Mouse (Mus musculus) layer of hippocampus, adult 9-11 months (tissue): ENCODE results near the gene Bahcc1.

Experiments
- DNase-seq: peaks from one replicate; pipeline ENCODE4 v3.0.0; 2022

The Bahcc1 gene

GRCm38 (mm10) chr11:120319310-120319709, 86.6 kb downstream of the Bahcc1 start:
- no peak for DNase-seq

- DNase-seq = no peak
Observed at GRCm38 (mm10) chr11:120320156-120320555, 87.4 kb downstream of the Bahcc1 start.

- DNase-seq = no peak
Observed at GRCm38 (mm10) chr11:120335431-120336021, 102.8 kb downstream of the Bahcc1 start.

GRCm38 (mm10) chr11:120337447-120337846, 104.7 kb downstream of the Bahcc1 start:
- no peak for DNase-seq

GRCm38 (mm10) chr11:120338786-120339185, 106.0 kb downstream of the Bahcc1 start:
- DNase-seq = no peak

GRCm38 (mm10) chr11:120339978-120340513, 107.3 kb downstream of the Bahcc1 start:
- DNase-seq = no peak

- no peak for DNase-seq
Observed at GRCm38 (mm10) chr11:120341661-120342060, 108.9 kb downstream of the Bahcc1 start.
